ENCODE assay signal across 17 mouse cellular contexts in the genomic region with DNA sequence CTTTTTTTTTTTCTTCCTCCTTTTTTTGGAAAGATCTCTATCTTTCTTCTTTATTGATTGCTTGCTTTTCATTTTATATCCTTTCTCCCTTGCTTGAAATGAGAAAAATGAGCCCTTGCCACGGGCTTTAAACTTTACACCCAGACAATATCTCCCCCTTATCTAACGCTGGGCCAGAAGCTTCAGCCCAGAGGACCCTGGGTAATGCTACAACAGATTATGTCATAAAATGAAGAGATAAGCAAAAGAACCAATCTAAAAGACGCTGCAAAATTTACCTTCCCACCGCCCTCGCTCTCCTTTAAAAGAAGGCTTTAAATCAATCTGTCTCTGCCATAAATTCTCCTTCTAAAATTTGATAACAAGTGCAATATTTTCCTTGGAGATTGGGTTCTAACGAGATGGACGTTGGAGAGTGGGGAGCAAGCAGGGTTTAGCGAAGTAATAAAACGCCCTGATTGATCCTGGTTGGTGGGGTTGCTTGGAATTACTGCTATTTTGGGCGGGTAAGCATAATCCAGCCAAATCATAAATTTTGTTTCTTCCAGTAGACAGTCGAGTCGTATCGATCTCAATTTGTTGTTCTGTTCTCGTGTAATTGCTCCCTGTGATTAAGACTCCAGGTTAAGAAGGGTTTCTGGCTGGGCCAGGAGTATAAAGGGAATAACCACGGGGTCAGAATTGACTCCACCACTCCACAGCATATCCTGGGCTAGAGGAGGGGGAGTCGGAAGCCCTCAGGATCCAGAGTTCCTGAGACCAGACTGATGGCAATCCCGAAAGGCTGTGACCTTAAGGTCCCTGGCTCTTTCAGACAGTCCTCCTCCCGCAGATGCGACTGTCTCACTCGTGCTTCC.
"Had no signal": no experiment of that assay in that cellular context is flagged by ENCODE, and none has a peak within 500 bp of the region (broad histone marks: within the 10 kb centered on the region; RNA-seq: fewer than 3 reads in every experiment).

No protein-coding gene starts in this region.

- H3K9me3 ChIP-seq: midbrain, embryonic 10.5 days; midbrain, embryonic 12.5 days; neural tube, embryonic 13.5 days; neural tube, embryonic 15.5 days; stomach, embryonic 15.5 days had no signal

- ATAC-seq: midbrain, embryonic 16.5 days had no signal

- H3K36me3 ChIP-seq: midbrain, embryonic 10.5 days; midbrain, embryonic 12.5 days; neural tube, embryonic 13.5 days; neural tube, embryonic 15.5 days; stomach, embryonic 15.5 days had no signal

- H3K27ac ChIP-seq: midbrain, embryonic 10.5 days; midbrain, embryonic 12.5 days; neural tube, embryonic 13.5 days; neural tube, embryonic 15.5 days; stomach, embryonic 15.5 days; stomach, postnatal 0 days had no signal

- H3K9ac ChIP-seq: lung, embryonic 14.5 days; midbrain, embryonic 12.5 days; neural tube, embryonic 13.5 days; neural tube, embryonic 15.5 days; stomach, embryonic 15.5 days had no signal

- H3K4me2 ChIP-seq: lung, embryonic 14.5 days; midbrain, embryonic 12.5 days; neural tube, embryonic 13.5 days; neural tube, embryonic 15.5 days; stomach, embryonic 15.5 days had no signal

- DNase-seq: lung, adult 18-20 months; lung, embryonic 14.5 days; lung, postnatal 10 days; lung, postnatal 4 days; midbrain, embryonic 14.5 days; right cerebral cortex, postnatal 14 days; thymus, adult 2 months; thymus, postnatal 25 days; thymus, postnatal 4 days had no signal

- H3K27me3 ChIP-seq: midbrain, embryonic 12.5 days; neural tube, embryonic 13.5 days; neural tube, embryonic 15.5 days; stomach, embryonic 15.5 days had no signal

- H3K4me1 ChIP-seq: midbrain, embryonic 10.5 days; midbrain, embryonic 12.5 days; neural tube, embryonic 13.5 days; stomach, embryonic 15.5 days had no signal

- H3K4me3 ChIP-seq: midbrain, embryonic 10.5 days; midbrain, embryonic 12.5 days; myocyte; neural tube, embryonic 13.5 days; neural tube, embryonic 15.5 days; stomach, embryonic 15.5 days had no signal
